Mouse (Mus musculus): Measurements from ENCODE around the gene Cep19. TPM values are rescaled to one million over a fixed set of nuclear protein-coding genes. Genes with fewer than 3 reads are reported as not detected.

Gene Cep19
- polyA plus RNA-seq (2014; fragmentation: Illumina TruSeq; extraction: RNeasy Lipid Tissue Mini Kit (QIAGEN cat#74804); ENCODE audit: low read depth, low replicate concordance), result 20.6 TPM

DNA sequence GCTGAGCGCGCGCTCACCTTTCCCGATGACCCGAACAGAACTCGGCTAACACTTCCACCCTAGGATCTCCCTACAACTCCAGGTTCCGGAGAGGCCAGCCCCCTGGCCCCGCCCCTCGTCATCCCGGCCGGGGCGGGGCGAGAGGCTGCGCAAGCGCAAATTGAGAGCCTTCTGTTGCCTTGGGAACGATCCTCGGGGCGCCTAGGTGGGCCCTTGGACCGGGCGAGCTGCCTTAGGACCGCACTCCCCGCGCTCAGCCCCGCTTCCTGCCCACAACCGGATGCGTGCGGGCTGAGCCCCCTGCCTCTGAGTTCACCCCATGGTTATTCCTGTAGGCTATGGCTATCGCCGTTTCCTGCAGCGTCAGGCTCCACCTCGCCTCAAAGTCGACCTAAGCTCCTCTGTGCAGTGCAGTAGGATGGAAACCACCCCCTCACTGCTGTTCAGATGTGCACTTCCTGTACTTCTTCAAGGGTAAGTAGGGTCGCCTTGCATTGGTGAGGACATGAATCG lies at the start of gene Cep19, which contains the start of gene Pigx:
Cep19 (plus strand) TSS at position 163 of the 513 bp plus-strand sequence.
Pigx (minus strand) TSS at position 103 of the 513 bp plus-strand sequence.

GRCm38 (mm10) chr16:32078991-32079511 lies 20.5 kb upstream of the Cep19 start, which contains the start of gene Pak2:
Pak2 (minus strand) TSS chr16:32079342.

Other genes starting within 250 kb of the Cep19 start
- not detected for gene Meltf, start 221.0 kb upstream of the Cep19 start, polyA plus RNA-seq (2014; fragmentation: Illumina TruSeq; extraction: RNeasy Lipid Tissue Mini Kit (QIAGEN cat#74804); ENCODE audit: low read depth, low replicate concordance)
- gene Pigz, start 165.9 kb upstream of the Cep19 start, polyA plus RNA-seq (2014; fragmentation: Illumina TruSeq; extraction: RNeasy Lipid Tissue Mini Kit (QIAGEN cat#74804); ENCODE audit: low read depth, low replicate concordance), result not detected
- gene 0610012G03Rik, start 151.3 kb upstream of the Cep19 start, polyA plus RNA-seq (2014; fragmentation: Illumina TruSeq; extraction: RNeasy Lipid Tissue Mini Kit (QIAGEN cat#74804); ENCODE audit: low read depth, low replicate concordance), result 4.3 TPM
- 105 TPM for gene Ncbp2, start 151.3 kb upstream of the Cep19 start, polyA plus RNA-seq (2014; fragmentation: Illumina TruSeq; extraction: RNeasy Lipid Tissue Mini Kit (QIAGEN cat#74804); ENCODE audit: low read depth, low replicate concordance)
- gene Senp5, start 96.5 kb upstream of the Cep19 start, polyA plus RNA-seq (2014; fragmentation: Illumina TruSeq; extraction: RNeasy Lipid Tissue Mini Kit (QIAGEN cat#74804); ENCODE audit: low read depth, low replicate concordance), result 43.8 TPM
- 116 TPM for gene Pak2, start 20.5 kb upstream of the Cep19 start, polyA plus RNA-seq (2014; fragmentation: Illumina TruSeq; extraction: RNeasy Lipid Tissue Mini Kit (QIAGEN cat#74804); ENCODE audit: low read depth, low replicate concordance)
- gene Pigx, start 60 bp upstream of the Cep19 start, polyA plus RNA-seq (2014; fragmentation: Illumina TruSeq; extraction: RNeasy Lipid Tissue Mini Kit (QIAGEN cat#74804); ENCODE audit: low read depth, low replicate concordance), result 64.9 TPM
- gene Nrros, start 65.8 kb downstream of the Cep19 start, polyA plus RNA-seq (2014; fragmentation: Illumina TruSeq; extraction: RNeasy Lipid Tissue Mini Kit (QIAGEN cat#74804); ENCODE audit: low read depth, low replicate concordance), result 1.0 TPM
- not detected for gene Bex6, start 80.0 kb downstream of the Cep19 start, polyA plus RNA-seq (2014; fragmentation: Illumina TruSeq; extraction: RNeasy Lipid Tissue Mini Kit (QIAGEN cat#74804); ENCODE audit: low read depth, low replicate concordance)
- 41.3 TPM for gene Fbxo45, start 147.4 kb downstream of the Cep19 start, polyA plus RNA-seq (2014; fragmentation: Illumina TruSeq; extraction: RNeasy Lipid Tissue Mini Kit (QIAGEN cat#74804); ENCODE audit: low read depth, low replicate concordance)
- 7.4 TPM for gene Wdr53, start 147.4 kb downstream of the Cep19 start, polyA plus RNA-seq (2014; fragmentation: Illumina TruSeq; extraction: RNeasy Lipid Tissue Mini Kit (QIAGEN cat#74804); ENCODE audit: low read depth, low replicate concordance)
- not detected for gene Smco1, start 171.7 kb downstream of the Cep19 start, polyA plus RNA-seq (2014; fragmentation: Illumina TruSeq; extraction: RNeasy Lipid Tissue Mini Kit (QIAGEN cat#74804); ENCODE audit: low read depth, low replicate concordance)
- gene Rnf168, start 177.7 kb downstream of the Cep19 start, polyA plus RNA-seq (2014; fragmentation: Illumina TruSeq; extraction: RNeasy Lipid Tissue Mini Kit (QIAGEN cat#74804); ENCODE audit: low read depth, low replicate concordance), result 65.7 TPM
- 79.1 TPM for gene Ubxn7, start 232.5 kb downstream of the Cep19 start, polyA plus RNA-seq (2014; fragmentation: Illumina TruSeq; extraction: RNeasy Lipid Tissue Mini Kit (QIAGEN cat#74804); ENCODE audit: low read depth, low replicate concordance)